Mouse (Mus musculus) heart, adult 11 months (tissue): ENCODE measurements around the gene Spast.

Source experiments
- DNase-seq: peaks from one replicate; pipeline ENCODE4 v3.0.0; 2022

Spast gene

DNA sequence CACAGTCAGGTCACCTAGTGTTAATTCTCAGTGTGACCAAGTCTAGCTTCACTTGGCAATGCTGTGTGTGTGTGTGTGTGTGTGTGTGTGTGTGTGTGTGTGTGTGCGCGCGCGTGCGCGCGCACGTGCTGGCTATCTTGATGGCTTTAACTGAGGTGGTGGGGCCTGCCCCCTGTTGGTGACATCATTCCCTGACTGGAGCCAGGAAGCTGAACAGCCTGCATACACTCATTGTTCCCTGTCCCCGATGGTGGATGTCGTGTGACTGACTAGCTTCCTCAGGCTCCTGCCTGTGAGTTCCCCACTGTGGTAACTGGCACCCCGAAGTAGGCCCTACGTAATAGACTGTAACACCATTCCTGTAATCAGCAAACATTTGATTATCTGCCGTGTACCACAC is 92.7 kb downstream of the Spast start:
- DNase-seq = peak; percentile 93

DNA sequence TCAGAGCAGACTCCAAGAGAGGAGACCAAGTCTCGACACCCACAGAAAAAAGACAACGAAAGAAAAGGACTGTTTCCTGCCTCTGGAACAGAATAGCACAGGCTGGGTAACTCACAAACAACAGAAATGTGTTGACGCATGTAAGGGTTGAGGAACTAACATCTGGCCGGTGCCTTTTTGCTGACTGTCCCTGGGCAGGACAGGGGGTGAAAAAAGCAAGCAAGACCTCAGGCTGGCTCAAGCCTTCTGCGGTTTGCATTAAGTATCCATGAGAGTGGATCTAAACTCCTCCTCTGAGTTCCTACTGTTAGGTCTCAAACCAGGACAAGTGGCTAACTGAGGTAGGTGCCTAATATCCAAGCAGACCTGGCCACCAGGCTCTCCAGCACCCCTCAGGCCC is 93.8 kb downstream of the Spast start:
- DNase-seq = peak; percentile 94

DNA sequence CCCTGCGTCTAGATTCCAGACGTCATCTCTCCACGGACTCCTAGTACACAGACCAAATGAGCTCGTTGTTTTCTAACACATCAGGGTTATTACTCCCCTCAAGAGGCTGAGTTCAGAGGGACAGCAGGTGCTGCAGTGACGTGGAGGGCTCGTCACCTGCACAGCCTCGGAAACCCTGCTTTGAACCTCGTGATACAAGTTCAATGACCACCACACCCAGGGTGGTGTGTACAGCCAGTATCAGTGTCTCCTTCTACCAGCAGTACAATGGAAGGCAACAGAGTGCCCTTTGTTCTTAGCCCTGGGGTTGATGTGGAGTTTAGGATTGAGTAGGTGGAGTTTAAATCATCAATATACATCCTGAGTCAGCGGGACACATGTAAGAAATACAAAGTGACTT is 99.0 kb downstream of the Spast start:
- no peak for DNase-seq

DNA sequence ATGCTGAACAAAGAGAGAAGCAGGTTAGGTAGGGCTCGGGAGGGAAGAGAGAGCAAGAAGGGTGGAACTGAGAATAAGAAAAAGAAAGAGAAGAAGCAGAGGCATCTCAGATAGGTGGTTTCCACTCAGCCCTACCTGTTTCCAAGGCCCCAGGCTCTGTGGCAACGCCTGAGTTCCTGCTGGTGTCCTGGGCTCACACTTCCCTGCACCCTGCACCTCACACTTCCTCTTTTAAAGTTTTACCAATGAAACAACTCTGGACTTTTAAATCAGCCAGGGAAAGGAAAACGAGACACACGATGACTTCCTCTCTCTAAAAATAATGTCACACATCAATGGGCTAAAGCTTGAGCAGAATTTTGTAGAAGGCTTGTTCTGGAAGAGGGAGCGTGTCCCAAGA is 101.7 kb downstream of the Spast start:
- DNase-seq = peak; percentile 88
